Mouse (Mus musculus) limb, embryonic 14.5 days (tissue): ENCODE measurements around the gene Rcsd1. TPM values are rescaled to one million over a fixed set of nuclear protein-coding genes. Genes with fewer than 3 reads are reported as not detected.

Source experiments
- ATAC-seq: fragments of 200-750 bp; cut with Nextera tagmentation; 2 replicates; pipeline ENCODE4 v1.8.0; 2017; ENCODE audit warnings: low read depth, moderate number of reproducible peaks, moderate TSS enrichment; ENCODE audit not compliant: low FRiP score
- DNase-seq: peaks from one replicate; pipeline ENCODE4 v3.0.0-alpha.2; 2015; ENCODE audit warnings: low spot score
- H3K27ac ChIP-seq: fragments of 300-500 bp; sonication (generic); replicated peaks from 2 replicates; pipeline ENCODE4 v1.5.1; 2014; ENCODE audit warnings: low read depth, mild to moderate bottlenecking, low read length, moderate library complexity, mixed read lengths
- H3K27me3 ChIP-seq: fragments of 300-500 bp; sonication (generic); 2 replicates; pipeline ENCODE4 v1.6.1; 2014; ENCODE audit warnings: low read length, mixed read lengths; ENCODE audit not compliant: control insufficient read depth, insufficient read depth
- H3K36me3 ChIP-seq: fragments of 300-500 bp; sonication (generic); 2 replicates; pipeline ENCODE4 v1.6.1; 2014; ENCODE audit warnings: mild to moderate bottlenecking, low read length, moderate library complexity, mixed read lengths; ENCODE audit not compliant: control insufficient read depth, insufficient read depth
- H3K4me1 ChIP-seq: fragments of 300-500 bp; sonication (generic); 2 replicates; pipeline ENCODE4 v1.6.1; 2014; ENCODE audit warnings: antibody characterized with exemption, low read length, mixed read lengths; ENCODE audit not compliant: control insufficient read depth, insufficient read depth
- H3K4me2 ChIP-seq: fragments of 300-500 bp; sonication (generic); replicated peaks from 2 replicates; pipeline ENCODE4 v1.6.1; 2014; ENCODE audit warnings: low read depth, mild to moderate bottlenecking, low read length, moderate library complexity; ENCODE audit not compliant: severe bottlenecking
- H3K4me3 ChIP-seq: fragments of 300-500 bp; sonication (generic); replicated peaks from 2 replicates; pipeline ENCODE4 v1.5.1; 2014; ENCODE audit warnings: low read length
- H3K9ac ChIP-seq: fragments of 300-500 bp; sonication (generic); 2 replicates; pipeline ENCODE4 v1.6.1; 2014; ENCODE audit warnings: mild to moderate bottlenecking, low read depth, low read length, moderate library complexity; ENCODE audit not compliant: severe bottlenecking
- H3K9me3 ChIP-seq: fragments of 300-500 bp; sonication (generic); 2 replicates; pipeline ENCODE4 v1.6.1; 2016; ENCODE audit warnings: low read length; ENCODE audit not compliant: control insufficient read depth
- POLR2A ChIP-seq: fragments of 200-500 bp; IDR thresholded peaks from 2 replicates; pipeline ENCODE4 v1.8.0; 2012; ENCODE audit warnings: inconsistent platforms, mild to moderate bottlenecking, moderate library complexity, borderline replicate concordance; ENCODE audit not compliant: insufficient read depth, insufficient read length; ENCODE audit errors: extremely low read depth
- WGBS: fragments of 180-500 bp; shearing (Covaris S2); extraction: QIAGEN DNeasy Blood & Tissue Kit; methylation state at CpG from one replicate; pipeline ENCODE4 v1.1.7; 2014; 5-methylcytosine and 5-hydroxymethylcytosine counted together
- polyA plus RNA-seq, 2 experiments: library from polyadenylated mRNA; depleted of rRNA in 1 of 2; stranded (reverse) in 1 of 2; unstranded in 1 of 2; fragments of >200 nt; fragmentation: Nextera tagmentation in 1 of 2; extraction: Ambion mirVana in 1 of 2; gene quantifications; 2 replicates each; pipeline versions ENCODE4 v1.2.1 to v1.2.3; 2012 to 2014

Gene Rcsd1
- polyA plus RNA-seq, 2 experiments = 9.6 to 16.7 TPM

GRCm38 (mm10) chr1:165704841-165705240 lies 4.7 kb downstream of the Rcsd1 start:
- DNase-seq = no peak
- H3K4me2 ChIP-seq = no peak overlapping the region
- no peak overlapping the region for H3K4me3 ChIP-seq
- no peaks in the 10 kb centered on the region for H3K27me3 ChIP-seq
- ATAC-seq = no peak
- no peak overlapping the region for H3K9ac ChIP-seq
- H3K4me1 ChIP-seq = peaks cover 28% of the 10 kb centered on the region
- H3K9me3 ChIP-seq = no peaks in the 10 kb centered on the region
- 77% methylated on average over 3 of the region's 3 CpGs for WGBS
- no peak overlapping the region for H3K27ac ChIP-seq
- TF ChIP-seq POLR2A = no peak
- no peaks in the 10 kb centered on the region for H3K36me3 ChIP-seq

- WGBS = 13% methylated on average over 19 of the region's 19 CpGs
- Histone ChIP-seq H3K27ac (no peak overlapping the region), H3K4me2 (peak overlapping the region; percentile 38), H3K9ac (peak overlapping the region; percentile 22), H3K9me3 (no peaks in the 10 kb centered on the region), H3K4me1 (peaks cover 26% of the 10 kb centered on the region), H3K4me3 (peak overlapping the region; percentile 12; the same call in 1 of the 2 replicates), H3K27me3 (no peaks in the 10 kb centered on the region), H3K36me3 (no peaks in the 10 kb centered on the region)
- TF ChIP-seq POLR2A = no peak
- ATAC-seq (peak; percentile 73), DNase-seq (peak; percentile 36)
Measured at GRCm38 (mm10) chr1:165702221-165703031, 7.1 kb downstream of the Rcsd1 start.

- Histone ChIP-seq H3K9ac (no peak overlapping the region), H3K4me1 (peaks cover 26% of the 10 kb centered on the region), H3K27me3 (no peaks in the 10 kb centered on the region), H3K9me3 (no peaks in the 10 kb centered on the region), H3K4me2 (no peak overlapping the region), H3K27ac (no peak overlapping the region), H3K4me3 (no peak overlapping the region), H3K36me3 (no peaks in the 10 kb centered on the region)
- TF ChIP-seq POLR2A = no peak
- DNase-seq = no peak
- WGBS = 20% methylated on average over 9 of the region's 9 CpGs
- ATAC-seq = no peak
Measured at GRCm38 (mm10) chr1:165701562-165701961, 8.0 kb downstream of the Rcsd1 start.

- H3K9me3 ChIP-seq = no peaks in the 10 kb centered on the region
- H3K4me2 ChIP-seq = no peak overlapping the region
- H3K4me3 ChIP-seq = no peak overlapping the region
- no peak overlapping the region for H3K9ac ChIP-seq
- TF ChIP-seq POLR2A = no peak
- H3K27me3 ChIP-seq = no peaks in the 10 kb centered on the region
- H3K27ac ChIP-seq = no peak overlapping the region
- DNase-seq (no peak), ATAC-seq (no peak)
- 52% methylated on average over 6 of the region's 6 CpGs for WGBS
- no peaks in the 10 kb centered on the region for H3K36me3 ChIP-seq
- peaks cover 26% of the 10 kb centered on the region for H3K4me1 ChIP-seq
Measured at GRCm38 (mm10) chr1:165700933-165701518, 8.5 kb downstream of the Rcsd1 start.

GRCm38 (mm10) chr1:165700376-165700815 lies 9.2 kb downstream of the Rcsd1 start:
- no peak overlapping the region for H3K27ac ChIP-seq
- no peak overlapping the region for H3K4me2 ChIP-seq
- H3K4me3 ChIP-seq = no peak overlapping the region
- H3K36me3 ChIP-seq = no peaks in the 10 kb centered on the region
- no peaks in the 10 kb centered on the region for H3K27me3 ChIP-seq
- H3K9me3 ChIP-seq = no peaks in the 10 kb centered on the region
- WGBS = 23% methylated on average over 7 of the region's 7 CpGs
- no peak for ATAC-seq
- H3K9ac ChIP-seq = no peak overlapping the region
- DNase-seq = no peak
- TF ChIP-seq POLR2A = no peak
- peaks cover 29% of the 10 kb centered on the region for H3K4me1 ChIP-seq
